Mouse (Mus musculus): ENCODE results near the gene Nfib.

- TF ChIP-seq CTCF (IDR thresholded peaks at IDR 0.05) = no peak
- no peak for TF ChIP-seq EP300 (IDR thresholded peaks at IDR 0.05; ENCODE audit: insufficient read depth, low read depth, low read length)
- no peak for TF ChIP-seq POLR2A (IDR thresholded peaks at IDR 0.05; ENCODE audit: insufficient read depth, low read depth, low read length)
These were observed 325.0 kb downstream of the Nfib start for GRCm38 (mm10) chr4:82380578-82380977.

Measured in heart, adult 2 months (tissue).